Mouse (Mus musculus): ENCODE measurements at regions not wholly inside any gene's neighbourhood (a gene's known extent, or its start where the extent isn't known, plus 50 kb on each side); places are given as distances from the start of the nearest gene placed in this dataset.

GRCm38 (mm10) chr14:76687971-76688407, 131.3 kb upstream of the Serp2 start:
- Histone ChIP-seq H3K4me1 (ENCODE audit: control insufficient read depth, insufficient read depth, low read length) (no peaks in the 10 kb centered on the region), H3K27me3 (ENCODE audit: control insufficient read depth, insufficient read depth, low read length, poor library complexity, severe bottlenecking) (no peaks in the 10 kb centered on the region), H3K36me3 (ENCODE audit: control insufficient read depth, insufficient read depth, low read length, poor library complexity, severe bottlenecking) (no peaks in the 10 kb centered on the region), H3K9ac (ENCODE audit: low read depth, poor library complexity, severe bottlenecking) (no peak overlapping the region), H3K27ac (ENCODE audit: insufficient read depth, low read length) (no peak overlapping the region), H3K9me3 (replicated peaks; ENCODE audit: control insufficient read depth, insufficient read depth, low read length, poor library complexity, severe bottlenecking) (no peaks in the 10 kb centered on the region), H3K4me3 (ENCODE audit: low read depth, low read length) (no peak overlapping the region)
- no peak for TF ChIP-seq POLR2A (IDR thresholded peaks at IDR 0.05; ENCODE audit: insufficient read depth, low read length)
- TF ChIP-seq CTCF (IDR thresholded peaks at IDR 0.05; ENCODE audit: low read depth, low read length): no peak
- no peak for TF ChIP-seq EP300 (IDR thresholded peaks at IDR 0.05; ENCODE audit: insufficient read depth, low read depth, low read length)

GRCm38 (mm10) chr14:76686762-76687453, 130.2 kb upstream of the Serp2 start:
- TF ChIP-seq POLR2A (IDR thresholded peaks at IDR 0.05; ENCODE audit: insufficient read depth, low read length): no peak
- TF ChIP-seq EP300 (IDR thresholded peaks at IDR 0.05; ENCODE audit: insufficient read depth, low read depth, low read length): no peak
- TF ChIP-seq CTCF (IDR thresholded peaks at IDR 0.05; ENCODE audit: low read depth, low read length): no peak
- Histone ChIP-seq H3K27me3 (ENCODE audit: control insufficient read depth, insufficient read depth, low read length, poor library complexity, severe bottlenecking) (no peaks in the 10 kb centered on the region), H3K4me3 (ENCODE audit: low read depth, low read length) (no peak overlapping the region), H3K36me3 (ENCODE audit: control insufficient read depth, insufficient read depth, low read length, poor library complexity, severe bottlenecking) (no peaks in the 10 kb centered on the region), H3K9ac (ENCODE audit: low read depth, poor library complexity, severe bottlenecking) (no peak overlapping the region), H3K27ac (ENCODE audit: insufficient read depth, low read length) (no peak overlapping the region), H3K4me1 (ENCODE audit: control insufficient read depth, insufficient read depth, low read length) (no peaks in the 10 kb centered on the region), H3K9me3 (replicated peaks; ENCODE audit: control insufficient read depth, insufficient read depth, low read length, poor library complexity, severe bottlenecking) (no peaks in the 10 kb centered on the region)

GRCm38 (mm10) chr14:76685830-76686761, 129.4 kb upstream of the Serp2 start:
- H3K9ac ChIP-seq (ENCODE audit: low read depth, poor library complexity, severe bottlenecking): no peak overlapping the region
- no peaks in the 10 kb centered on the region for H3K9me3 ChIP-seq (replicated peaks; ENCODE audit: control insufficient read depth, insufficient read depth, low read length, poor library complexity, severe bottlenecking)
- no peaks in the 10 kb centered on the region for H3K36me3 ChIP-seq (ENCODE audit: control insufficient read depth, insufficient read depth, low read length, poor library complexity, severe bottlenecking)
- TF ChIP-seq CTCF (IDR thresholded peaks at IDR 0.05; ENCODE audit: low read depth, low read length): no peak
- no peaks in the 10 kb centered on the region for H3K27me3 ChIP-seq (ENCODE audit: control insufficient read depth, insufficient read depth, low read length, poor library complexity, severe bottlenecking)
- no peak overlapping the region for H3K27ac ChIP-seq (ENCODE audit: insufficient read depth, low read length)
- H3K4me3 ChIP-seq (ENCODE audit: low read depth, low read length): no peak overlapping the region
- H3K4me1 ChIP-seq (ENCODE audit: control insufficient read depth, insufficient read depth, low read length): no peaks in the 10 kb centered on the region

GRCm38 (mm10) chr14:76684327-76684726, 127.6 kb upstream of the Serp2 start:
- Histone ChIP-seq H3K9ac (ENCODE audit: low read depth, poor library complexity, severe bottlenecking) (no peak overlapping the region), H3K4me3 (ENCODE audit: low read depth, low read length) (no peak overlapping the region), H3K27me3 (ENCODE audit: control insufficient read depth, insufficient read depth, low read length, poor library complexity, severe bottlenecking) (no peaks in the 10 kb centered on the region), H3K4me1 (ENCODE audit: control insufficient read depth, insufficient read depth, low read length) (no peaks in the 10 kb centered on the region), H3K27ac (ENCODE audit: insufficient read depth, low read length) (no peak overlapping the region), H3K36me3 (ENCODE audit: control insufficient read depth, insufficient read depth, low read length, poor library complexity, severe bottlenecking) (no peaks in the 10 kb centered on the region), H3K9me3 (replicated peaks; ENCODE audit: control insufficient read depth, insufficient read depth, low read length, poor library complexity, severe bottlenecking) (no peaks in the 10 kb centered on the region)
- TF ChIP-seq EP300 (IDR thresholded peaks at IDR 0.05; ENCODE audit: insufficient read depth, low read depth, low read length): no peak
- no peak for TF ChIP-seq POLR2A (IDR thresholded peaks at IDR 0.05; ENCODE audit: insufficient read depth, low read length)
- TF ChIP-seq CTCF (IDR thresholded peaks at IDR 0.05; ENCODE audit: low read depth, low read length): no peak

GRCm38 (mm10) chr14:76681581-76682377, 125.1 kb upstream of the Serp2 start:
- Histone ChIP-seq H3K9ac (ENCODE audit: low read depth, poor library complexity, severe bottlenecking) (no peak overlapping the region), H3K9me3 (replicated peaks; ENCODE audit: control insufficient read depth, insufficient read depth, low read length, poor library complexity, severe bottlenecking) (no peaks in the 10 kb centered on the region), H3K27me3 (ENCODE audit: control insufficient read depth, insufficient read depth, low read length, poor library complexity, severe bottlenecking) (no peaks in the 10 kb centered on the region), H3K36me3 (ENCODE audit: control insufficient read depth, insufficient read depth, low read length, poor library complexity, severe bottlenecking) (no peaks in the 10 kb centered on the region), H3K27ac (ENCODE audit: insufficient read depth, low read length) (no peak overlapping the region), H3K4me1 (ENCODE audit: control insufficient read depth, insufficient read depth, low read length) (peaks cover 4% of the 10 kb centered on the region), H3K4me3 (ENCODE audit: low read depth, low read length) (no peak overlapping the region)
- TF ChIP-seq POLR2A (IDR thresholded peaks at IDR 0.05; ENCODE audit: insufficient read depth, low read length) (no peak), EP300 (IDR thresholded peaks at IDR 0.05; ENCODE audit: insufficient read depth, low read depth, low read length) (no peak), CTCF (IDR thresholded peaks at IDR 0.05; ENCODE audit: low read depth, low read length) (no peak)

All from ES-Bruce4 (cell line).